In genomic region chr16:20610501-20611356, GRCm38 (mm10) we compare ENCODE assay signal across 8 mouse cellular contexts. TPM values are rescaled to one million over a fixed set of nuclear protein-coding genes. Genes with fewer than 3 reads are reported as not detected.
DNase-seq lines count a peak whose midpoint lies in the region; ATAC-seq and TF ChIP-seq lines count a peak whose summit lies in the region.

No protein-coding gene starts in this region.

- 1% methylated on average over 28 of the region's 28 CpGs for WGBS in embryonic facial prominence, embryonic 13.5 days
- WGBS in liver, embryonic 13.5 days (ENCODE audit: insufficient replicate concordance) = under 1% methylated on average over 28 of the region's 28 CpGs
- under 1% methylated on average over 28 of the region's 28 CpGs for WGBS in stomach, embryonic 14.5 days

- H3K4me1 ChIP-seq in embryonic facial prominence, embryonic 13.5 days = peaks cover 21% of the 10 kb centered on the region
- H3K4me1 ChIP-seq in liver, embryonic 13.5 days (replicated peaks) = peaks cover 35% of the 10 kb centered on the region
- 0 out of 2 replicates have a peak, but pooled peaks cover 7% of the 10 kb centered on the region for H3K4me1 ChIP-seq in stomach, embryonic 14.5 days (ENCODE audit: control insufficient read depth, insufficient read depth, low read length)

- peak; percentile 56 for ATAC-seq in embryonic facial prominence, embryonic 13.5 days (ENCODE audit: insufficient number of reproducible peaks, insufficient read depth, low FRiP score, low TSS enrichment, low read depth)
- ATAC-seq in liver, embryonic 13.5 days (ENCODE audit: low read depth) = peak; percentile 45
- peak; percentile 53; the same call in 1 of the 2 replicates for ATAC-seq in stomach, embryonic 14.5 days (ENCODE audit: insufficient number of reproducible peaks, insufficient read depth, low FRiP score, low read depth)

- no peaks in the 10 kb centered on the region for H3K9me3 ChIP-seq in embryonic facial prominence, embryonic 13.5 days
- no peaks in the 10 kb centered on the region for H3K9me3 ChIP-seq in liver, embryonic 13.5 days (replicated peaks)
- no peaks in the 10 kb centered on the region for H3K9me3 ChIP-seq in stomach, embryonic 14.5 days (ENCODE audit: control insufficient read depth, low read depth, low read length)

- peak overlapping the region; percentile 74 for H3K27ac ChIP-seq in embryonic facial prominence, embryonic 13.5 days
- H3K27ac ChIP-seq in liver, embryonic 13.5 days = peak overlapping the region; percentile 80
- peak overlapping the region; percentile 85 for H3K27ac ChIP-seq in stomach, embryonic 14.5 days (ENCODE audit: low read length)

- H3ac ChIP-seq in C2C12 (ENCODE audit: control insufficient read depth, insufficient read length, low read depth) = peak overlapping the region; percentile 100

- peaks cover 13% of the 10 kb centered on the region for H3K79me3 ChIP-seq in C2C12 (ENCODE audit: low read depth)

- peaks cover 40% of the 10 kb centered on the region for H3K79me2 ChIP-seq in C2C12 (ENCODE audit: control insufficient read depth, insufficient read depth)

- peak overlapping the region; percentile 96 for H3K4me2 ChIP-seq in embryonic facial prominence, embryonic 13.5 days
- H3K4me2 ChIP-seq in liver, embryonic 13.5 days = peak overlapping the region; percentile 92
- H3K4me2 ChIP-seq in stomach, embryonic 14.5 days (replicated peaks; ENCODE audit: low read depth, low read length) = peak overlapping the region; percentile 97

- peak overlapping the region; percentile 87 for H3K9ac ChIP-seq in embryonic facial prominence, embryonic 13.5 days
- peak overlapping the region; percentile 82 for H3K9ac ChIP-seq in liver, embryonic 13.5 days
- peak overlapping the region; percentile 75 for H3K9ac ChIP-seq in stomach, embryonic 14.5 days (replicated peaks; ENCODE audit: low read depth, low read length)

- no peak for TF ChIP-seq CTCF in C2C12 (IDR thresholded peaks at IDR 0.05; ENCODE audit: control insufficient read depth, insufficient read depth, insufficient read length)

- no peaks in the 10 kb centered on the region for H3K27me3 ChIP-seq in C2C12 (ENCODE audit: control insufficient read depth, insufficient read depth, insufficient read length)
- H3K27me3 ChIP-seq in embryonic facial prominence, embryonic 13.5 days = no peaks in the 10 kb centered on the region
- H3K27me3 ChIP-seq in liver, embryonic 13.5 days = no peaks in the 10 kb centered on the region
- no peaks in the 10 kb centered on the region for H3K27me3 ChIP-seq in stomach, embryonic 14.5 days (ENCODE audit: control insufficient read depth, insufficient read depth, low read length)

- peak; percentile 61 for DNase-seq in adrenal gland, postnatal 25 days
- DNase-seq in heart, adult 9 months (ENCODE audit: low spot score in 2 of 2) = peak; percentile 56 to 76
- peak; percentile 65 to 78 for DNase-seq in kidney, adult 8-10 months
- peak; percentile 71 for DNase-seq in liver, embryonic 13.5 days
- peak; percentile 69 to 78 for DNase-seq in natural killer cell, adult 2 months (ENCODE audit: low spot score in 2 of 2)

- peaks cover 24% of the 10 kb centered on the region for H3K36me3 ChIP-seq in C2C12 (ENCODE audit: control insufficient read depth, insufficient read depth)
- H3K36me3 ChIP-seq in embryonic facial prominence, embryonic 13.5 days = peaks cover 26% of the 10 kb centered on the region
- peaks cover 37% of the 10 kb centered on the region for H3K36me3 ChIP-seq in liver, embryonic 13.5 days
- H3K36me3 ChIP-seq in stomach, embryonic 14.5 days (ENCODE audit: control insufficient read depth, insufficient read depth, low read length) = peaks cover 21% of the 10 kb centered on the region

- peak overlapping the region; percentile 75 for H3K4me3 ChIP-seq in C2C12 (ENCODE audit: insufficient read depth, poor library complexity, severe bottlenecking)
- H3K4me3 ChIP-seq in embryonic facial prominence, embryonic 13.5 days = peak overlapping the region; percentile 86
- H3K4me3 ChIP-seq in liver, embryonic 13.5 days (replicated peaks) = peak overlapping the region; percentile 78
- peak overlapping the region; percentile 84 for H3K4me3 ChIP-seq in stomach, embryonic 14.5 days (ENCODE audit: low read depth, low read length)

TF ChIP-seq in C2C12, 6 proteins besides CTCF, POLR2A, EP300 and RAD21:
- TF ChIP-seq USF1 (IDR thresholded peaks at IDR 0.05; ENCODE audit: low read depth) = no peak
- TF ChIP-seq MAX (IDR thresholded peaks at IDR 0.05) = peak; percentile 95

RNA-seq across cellular contexts. Expression of gene Eef1akmt4, which starts 0.7 kb away (rescaled TPM):
- 32.5 TPM for polyA plus RNA-seq in C2C12 (2012; fragmentation: generic; extraction: Trizol)
- total RNA-seq in adrenal gland, postnatal 25 days (2021) = 7.2 and 9.1 TPM in 2 replicates
- polyA plus RNA-seq in embryonic facial prominence, embryonic 13.5 days (2015; fragmentation: Nextera tagmentation; extraction: Ambion mirVana) = 30.9 and 33.5 TPM in 2 replicates
- 21.5 and 23.7 TPM in 2 replicates for polyA plus RNA-seq in liver, embryonic 13.5 days (2015; fragmentation: Nextera tagmentation; extraction: Ambion mirVana)
- polyA plus RNA-seq in stomach, embryonic 14.5 days (2014; fragmentation: Nextera tagmentation; extraction: Ambion mirVana) = 30.3 and 33.8 TPM in 2 replicates

RNA-seq across cellular contexts. Expression of gene Gm49333, which starts 0.7 kb away (rescaled TPM):
- not detected for polyA plus RNA-seq in C2C12 (2012; fragmentation: generic; extraction: Trizol)
- total RNA-seq in adrenal gland, postnatal 25 days (2021) = not detected in 2 replicates
- polyA plus RNA-seq in embryonic facial prominence, embryonic 13.5 days (2015; fragmentation: Nextera tagmentation; extraction: Ambion mirVana) = 0.41 TPM in 1 of 2 replicates, not detected in the other
- not detected in 2 replicates for polyA plus RNA-seq in liver, embryonic 13.5 days (2015; fragmentation: Nextera tagmentation; extraction: Ambion mirVana)
- polyA plus RNA-seq in stomach, embryonic 14.5 days (2014; fragmentation: Nextera tagmentation; extraction: Ambion mirVana) = not detected in 2 replicates

RNA-seq across cellular contexts. Expression of gene Alg3, which starts 0.8 kb away (rescaled TPM):
- polyA plus RNA-seq in C2C12 (2012; fragmentation: generic; extraction: Trizol) = 35.4 TPM
- 26.2 and 41.4 TPM in 2 replicates for total RNA-seq in adrenal gland, postnatal 25 days (2021)
- 37.1 and 39.4 TPM in 2 replicates for polyA plus RNA-seq in embryonic facial prominence, embryonic 13.5 days (2015; fragmentation: Nextera tagmentation; extraction: Ambion mirVana)
- 27.6 and 29.0 TPM in 2 replicates for polyA plus RNA-seq in liver, embryonic 13.5 days (2015; fragmentation: Nextera tagmentation; extraction: Ambion mirVana)
- 46.1 and 46.8 TPM in 2 replicates for polyA plus RNA-seq in stomach, embryonic 14.5 days (2014; fragmentation: Nextera tagmentation; extraction: Ambion mirVana)

RNA-seq across cellular contexts. Expression of gene Camk2n2, which starts 10.4 kb away (rescaled TPM):
- polyA plus RNA-seq in C2C12 (2012; fragmentation: generic; extraction: Trizol) = 6.7 TPM
- 15.8 and 27.8 TPM in 2 replicates for total RNA-seq in adrenal gland, postnatal 25 days (2021)
- 1.3 and 1.5 TPM in 2 replicates for polyA plus RNA-seq in embryonic facial prominence, embryonic 13.5 days (2015; fragmentation: Nextera tagmentation; extraction: Ambion mirVana)
- 0.10 and 0.30 TPM in 2 replicates for polyA plus RNA-seq in liver, embryonic 13.5 days (2015; fragmentation: Nextera tagmentation; extraction: Ambion mirVana)
- 1.8 and 2.1 TPM in 2 replicates for polyA plus RNA-seq in stomach, embryonic 14.5 days (2014; fragmentation: Nextera tagmentation; extraction: Ambion mirVana)

RNA-seq across cellular contexts. Expression of gene Ece2, which starts 18.9 kb away (rescaled TPM):
- polyA plus RNA-seq in C2C12 (2012; fragmentation: generic; extraction: Trizol) = 5.0 TPM
- total RNA-seq in adrenal gland, postnatal 25 days (2021) = 11.4 and 15.0 TPM in 2 replicates
- 9.1 and 9.2 TPM in 2 replicates for polyA plus RNA-seq in embryonic facial prominence, embryonic 13.5 days (2015; fragmentation: Nextera tagmentation; extraction: Ambion mirVana)
- 0.20 and 0.39 TPM in 2 replicates for polyA plus RNA-seq in liver, embryonic 13.5 days (2015; fragmentation: Nextera tagmentation; extraction: Ambion mirVana)
- 2.4 and 3.4 TPM in 2 replicates for polyA plus RNA-seq in stomach, embryonic 14.5 days (2014; fragmentation: Nextera tagmentation; extraction: Ambion mirVana)

Comparison
In these comparisons a context has a peak if more than half of its experiments do, and no peak if none do; other contexts are left out.
1. Peak in every context shown above with its lines: DNase-seq, ATAC-seq, H3K4me3 ChIP-seq and H3K27ac ChIP-seq.